Mouse (Mus musculus): ENCODE data around the gene Trpm3.

- TF ChIP-seq GATA1 (IDR thresholded peaks at IDR 0.05; ENCODE audit: borderline replicate concordance, low read length) (no peak), FLI1 (IDR thresholded peaks at IDR 0.05; ENCODE audit: low read length) (no peak)
Observed at GRCm38 (mm10) chr19:22825812-22826211, 687.0 kb downstream of the Trpm3 start.
